Mouse (Mus musculus): ENCODE data around the gene Gm21958. TPM values are rescaled to one million over a fixed set of nuclear protein-coding genes. Genes with fewer than 3 reads are reported as not detected.

The Gm21958 gene
- not detected for total RNA-seq (2021)
- long read RNA-seq, experiment 1: 0 reads
- long read RNA-seq, experiment 2: 0 reads

DNA sequence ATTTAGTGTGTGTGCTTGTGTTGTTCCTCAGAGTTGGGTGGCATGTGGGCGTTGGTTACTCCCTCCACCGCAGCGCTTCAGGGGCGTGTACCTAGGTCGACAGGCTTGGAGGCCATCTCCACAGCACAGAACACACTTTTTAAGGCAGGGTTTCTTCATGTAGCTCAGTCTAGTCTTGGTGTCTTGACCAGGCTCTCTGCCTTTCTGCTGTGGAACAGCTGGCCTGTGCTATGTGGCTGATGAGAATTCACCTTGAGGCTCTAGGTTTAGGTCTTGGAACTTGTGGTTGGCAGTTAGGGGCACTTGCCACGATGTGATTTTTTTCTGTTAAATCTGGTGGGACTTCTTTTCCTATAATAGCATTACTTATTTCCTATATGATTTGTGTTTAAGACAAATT, at the start of gene Gm21958:
Gene Gm21958, minus strand, starts transcription at position 101 of the 400 bp plus-strand sequence.
- intact Hi-C loops (cut with DNase I): no loop called here
- TF ChIP-seq CTCF (IDR thresholded peaks at IDR 0.05): no peak
- Histone ChIP-seq H3K27ac (no peak within 1 kb of the TSS), H3K4me3 (no peak within 1 kb of the TSS)
- no peak for DNase-seq (ENCODE audit: extremely low spot score in 1 of 2, low spot score in 2 of 2)

- intact Hi-C loops (cut with DNase I): no loop called here
- Histone ChIP-seq H3K27ac (no peak overlapping the region), H3K4me3 (no peak overlapping the region)
- DNase-seq (ENCODE audit: extremely low spot score in 1 of 2, low spot score in 2 of 2): no peak
- TF ChIP-seq CTCF (IDR thresholded peaks at IDR 0.05): no peak
These were observed 47.1 kb upstream of the Gm21958 start for GRCm38 (mm10) chr3:54761258-54761657.

DNA sequence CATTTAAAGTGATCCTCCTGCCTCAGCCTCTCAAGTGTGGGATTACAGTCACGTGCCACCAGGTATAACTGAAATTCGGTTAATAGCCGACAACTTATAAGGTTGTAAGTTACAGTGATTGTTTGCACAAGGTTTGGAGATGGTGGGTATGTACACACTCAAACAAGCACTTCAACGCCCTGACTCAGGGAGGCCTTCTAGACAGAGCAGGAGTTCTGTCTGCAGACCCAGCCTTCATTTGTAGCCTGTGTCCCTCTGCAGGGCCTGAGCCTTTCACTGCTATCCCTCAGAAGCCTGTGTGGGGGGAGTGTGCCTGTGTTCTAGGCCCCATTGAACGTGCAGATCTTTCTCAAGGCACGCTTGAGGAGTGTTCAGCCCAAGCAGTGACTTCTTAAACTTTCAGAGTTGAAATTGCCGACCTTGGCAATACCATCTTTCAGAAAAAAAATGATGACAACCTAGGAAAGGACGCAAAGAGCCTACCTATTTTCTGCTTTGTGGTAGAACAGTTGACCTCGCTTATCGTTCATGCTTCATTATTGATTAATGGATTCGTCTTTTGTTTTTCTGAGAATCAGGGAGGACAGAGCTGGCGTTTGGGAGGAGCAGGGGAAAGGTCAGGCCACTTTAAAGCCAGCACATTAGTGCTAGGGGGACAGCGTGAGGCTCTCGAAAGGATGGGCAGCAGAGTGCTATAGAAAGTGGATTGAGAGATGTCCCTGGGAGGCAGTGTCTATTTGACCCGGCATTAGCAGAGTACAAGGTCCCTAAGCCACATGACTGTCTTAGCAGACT, 46.4 kb upstream of the Gm21958 start:
- Histone ChIP-seq H3K4me3 (no peak overlapping the region), H3K27ac (no peak overlapping the region)
- no peak for TF ChIP-seq CTCF (IDR thresholded peaks at IDR 0.05)
- intact Hi-C loops (cut with DNase I): no loop called here
- no peak for DNase-seq (ENCODE audit: extremely low spot score in 1 of 2, low spot score in 2 of 2)

GRCm38 (mm10) chr3:54759211-54759610, 45.1 kb upstream of the Gm21958 start:
- DNase-seq (ENCODE audit: extremely low spot score in 1 of 2, low spot score in 2 of 2): no peak
- intact Hi-C loops (cut with DNase I): loop anchor here (5.0 kb wide), 1 partner anchor 38 kb away; no protein-coding TSS in a partner anchor

DNA sequence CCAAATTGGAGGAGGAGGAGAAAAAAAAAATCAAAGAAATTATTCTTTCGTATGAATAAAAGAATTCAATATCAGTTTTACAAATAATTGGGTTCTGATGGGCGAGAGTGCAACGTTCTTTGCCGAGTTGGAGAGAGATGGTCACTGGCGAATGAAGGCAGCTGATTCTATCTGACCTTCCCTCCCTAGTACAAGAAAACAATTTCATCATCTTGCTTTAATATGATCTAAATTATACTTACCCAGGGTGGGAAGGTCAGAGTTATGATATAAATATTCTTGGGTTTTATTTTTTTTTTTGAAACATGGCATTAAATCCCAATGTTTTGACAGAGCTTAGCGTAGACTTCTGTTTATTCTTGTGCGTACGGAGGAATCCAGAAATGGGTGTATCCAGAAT, 43.3 kb upstream of the Gm21958 start:
- TF ChIP-seq CTCF (IDR thresholded peaks at IDR 0.05): no peak
- no peak overlapping the region for H3K4me3 ChIP-seq
- intact Hi-C loops (cut with DNase I): loop anchor here (2.0 to 5.0 kb wide), 2 partner anchors 23 to 40 kb away; partner anchors contain the start of genes Alg5 and Exosc8
- no peak overlapping the region for H3K27ac ChIP-seq
- no peak for DNase-seq (ENCODE audit: extremely low spot score in 1 of 2, low spot score in 2 of 2)

More at GRCm38 (mm10) chr3:54759211-54759610, 45.1 kb upstream of the Gm21958 start:
- Histone ChIP-seq H3K27ac (no peak overlapping the region), H3K4me3 (no peak overlapping the region)
- TF ChIP-seq CTCF (IDR thresholded peaks at IDR 0.05): no peak

- peak overlapping the region; percentile 74 for H3K4me3 ChIP-seq
- peak; percentile 42 to 55 for DNase-seq (ENCODE audit: extremely low spot score in 1 of 2, low spot score in 2 of 2)
- no peak; the same call in none of the 2 replicates for TF ChIP-seq CTCF (IDR thresholded peaks at IDR 0.05)
- H3K27ac ChIP-seq: peak overlapping the region; percentile 82
- intact Hi-C loops (cut with DNase I): loop anchor here (2.0 to 5.0 kb wide), 2 partner anchors 21 to 41 kb away; partner anchors contain the start of genes Alg5 and Exosc8
These were observed 41.9 kb upstream of the Gm21958 start for GRCm38 (mm10) chr3:54756058-54756457.

DNA sequence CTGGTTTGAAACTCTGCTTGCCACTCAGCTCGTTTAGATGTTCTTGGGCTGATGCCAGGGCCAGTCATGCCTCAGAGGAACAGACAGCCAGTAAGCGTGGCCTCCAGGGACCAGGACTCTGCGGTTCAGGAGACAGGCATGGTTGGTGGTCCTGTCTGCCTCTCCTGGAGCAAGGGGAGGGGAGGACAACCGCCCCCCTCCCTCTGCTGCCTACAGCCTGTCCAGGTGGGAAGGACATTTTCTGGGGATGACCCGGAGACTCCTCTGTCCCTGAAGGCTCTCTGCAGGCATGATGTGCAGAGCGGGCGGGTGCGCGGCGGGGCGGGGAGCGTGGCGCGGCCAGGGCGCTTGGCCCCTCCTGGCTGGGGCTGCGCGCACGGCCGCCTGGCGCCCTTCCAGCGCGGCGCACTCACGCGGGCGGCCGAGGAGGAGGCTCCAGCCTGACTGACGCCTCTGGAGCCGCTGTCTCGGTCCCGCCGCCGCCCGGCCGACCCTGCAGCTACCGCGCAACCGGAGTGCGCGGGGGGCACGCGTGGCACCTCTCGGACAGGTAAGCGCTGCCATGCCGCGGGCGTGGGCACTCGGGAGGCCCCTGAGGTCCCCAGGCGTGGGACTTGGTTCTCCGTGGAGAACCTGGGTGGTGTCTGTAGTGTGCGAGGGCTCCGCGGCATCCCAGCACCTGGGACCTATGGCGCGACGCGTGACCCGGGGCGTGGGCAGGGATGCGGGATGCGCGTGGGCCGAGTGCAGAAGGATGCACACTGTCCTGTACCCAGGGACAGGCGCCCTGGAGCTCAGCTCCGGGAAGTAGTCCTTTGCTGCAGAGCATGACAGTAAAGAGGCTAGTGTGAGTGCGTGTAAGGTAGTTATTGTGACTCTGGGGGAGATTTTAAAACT, 41.2 kb upstream of the Gm21958 start, which contains the start of gene Smad9:
Gene Smad9, plus strand, starts transcription at position 438 of the 897 bp plus-strand sequence.
- DNase-seq (ENCODE audit: extremely low spot score in 1 of 2, low spot score in 2 of 2): peak; percentile 64 to 68
- peak within 1 kb of the TSS; percentile 74 for H3K4me3 ChIP-seq
- H3K27ac ChIP-seq: peak within 1 kb of the TSS; percentile 82
- intact Hi-C loops (cut with DNase I): loop anchor here (2.0 to 5.0 kb wide), 3 partner anchors 21 to 51 kb away; partner anchors contain the start of genes Alg5, Exosc8 and Rfxap
- no peak; the same call in 1 of the 2 replicates for TF ChIP-seq CTCF (IDR thresholded peaks at IDR 0.05)

DNA sequence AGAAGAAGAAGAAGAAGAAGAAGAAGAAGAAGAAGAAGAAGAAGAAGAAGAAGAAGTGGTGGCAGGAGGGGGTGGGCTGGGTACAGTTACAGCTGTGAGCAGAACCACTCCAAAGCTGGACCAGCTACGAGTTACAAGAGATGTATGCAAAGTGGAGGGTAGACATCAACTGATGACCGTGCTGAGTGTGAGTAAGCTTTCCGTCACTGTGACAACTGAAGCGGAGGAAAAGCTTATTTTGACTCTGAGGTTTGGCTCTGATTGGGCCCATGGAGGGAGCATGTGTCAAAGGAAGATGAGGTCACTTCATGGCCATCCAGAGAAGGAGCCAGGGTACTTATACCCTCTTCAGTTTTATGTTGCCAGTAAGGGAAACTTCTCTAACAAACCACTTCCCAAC, 39.3 kb upstream of the Gm21958 start:
- DNase-seq (ENCODE audit: extremely low spot score in 1 of 2, low spot score in 2 of 2): no peak
- Histone ChIP-seq H3K27ac (no peak overlapping the region), H3K4me3 (no peak overlapping the region)
- intact Hi-C loops (cut with DNase I): no loop called here
- TF ChIP-seq CTCF (IDR thresholded peaks at IDR 0.05): no peak

DNA sequence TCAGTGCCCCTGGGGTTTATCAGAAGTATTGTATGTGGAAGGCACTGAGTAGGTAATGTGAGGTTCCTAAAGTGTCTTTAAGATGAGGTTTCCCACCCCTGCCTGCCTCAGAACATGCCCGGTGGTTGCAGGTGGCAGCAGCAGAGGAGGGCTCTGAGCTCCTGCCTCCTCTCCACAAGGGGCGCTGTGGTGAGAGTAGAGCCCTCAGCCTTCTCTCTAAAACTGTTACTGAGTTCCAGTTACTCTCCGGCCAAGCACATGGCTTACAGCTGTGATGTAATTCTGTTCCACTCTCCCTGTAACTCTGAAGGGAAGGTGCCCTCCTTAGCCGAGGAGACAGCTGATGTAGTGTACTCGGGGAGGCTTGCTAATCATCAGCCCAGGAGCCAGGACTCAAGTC, 31.6 kb upstream of the Gm21958 start:
- Histone ChIP-seq H3K27ac (no peak overlapping the region), H3K4me3 (no peak overlapping the region)
- TF ChIP-seq CTCF (IDR thresholded peaks at IDR 0.05): peak; percentile 52
- DNase-seq (ENCODE audit: extremely low spot score in 1 of 2, low spot score in 2 of 2): no peak
- intact Hi-C loops (cut with DNase I): no loop called here

- no peak overlapping the region for H3K27ac ChIP-seq
- intact Hi-C loops (cut with DNase I): no loop called here
- no peak overlapping the region for H3K4me3 ChIP-seq
- no peak for DNase-seq (ENCODE audit: extremely low spot score in 1 of 2, low spot score in 2 of 2)
- no peak for TF ChIP-seq CTCF (IDR thresholded peaks at IDR 0.05)
These were observed 27.8 kb upstream of the Gm21958 start for GRCm38 (mm10) chr3:54741965-54742364.

- H3K4me3 ChIP-seq: no peak overlapping the region
- intact Hi-C loops (cut with DNase I): loop anchor here (5.0 kb wide), 1 partner anchor 325 kb away; no protein-coding TSS in a partner anchor
- H3K27ac ChIP-seq: no peak overlapping the region
- DNase-seq (ENCODE audit: extremely low spot score in 1 of 2, low spot score in 2 of 2): no peak
- no peak for TF ChIP-seq CTCF (IDR thresholded peaks at IDR 0.05)
These were observed 23.2 kb upstream of the Gm21958 start for GRCm38 (mm10) chr3:54737317-54737716.

All from left cerebral cortex, adult 2 months (tissue).